Mouse (Mus musculus) cerebellum, adult 18-20 months (tissue): ENCODE results near the gene Chrna10.
A peak's percentile ranks its signal among the peaks of the same experiment; 100 is the strongest.

Source experiments
- DNase-seq, 2 experiments: peaks; one replicate each; pipeline ENCODE4 v3.0.0; 2021

The Chrna10 gene

GRCm38 (mm10) chr7:102116579-102117331, at the start of gene Chrna10:
Gene Chrna10 (minus strand): TSS chr7:102116828.
- DNase-seq = no peak

- no peak for DNase-seq
Observed at GRCm38 (mm10) chr7:102153691-102154090, 37.1 kb upstream of the Chrna10 start.

GRCm38 (mm10) chr7:102137898-102138297, 21.3 kb upstream of the Chrna10 start:
- DNase-seq = no peak

GRCm38 (mm10) chr7:102137464-102137863, 20.8 kb upstream of the Chrna10 start:
- peak; percentile 20 to 30 for DNase-seq

GRCm38 (mm10) chr7:102132395-102132794, 15.8 kb upstream of the Chrna10 start:
- no peak for DNase-seq

- no peak for DNase-seq
Observed at GRCm38 (mm10) chr7:102120326-102120725, 3.7 kb upstream of the Chrna10 start.

- no peak for DNase-seq
Observed at GRCm38 (mm10) chr7:102117382-102117781, 754 bp upstream of the Chrna10 start.

GRCm38 (mm10) chr7:102113151-102113729, 3.4 kb downstream of the Chrna10 start:
- no peak for DNase-seq

- DNase-seq = no peak
Observed at GRCm38 (mm10) chr7:102109746-102110145, 6.9 kb downstream of the Chrna10 start.

- no peak for DNase-seq
Observed at GRCm38 (mm10) chr7:102109171-102109570, 7.5 kb downstream of the Chrna10 start, which contains the start of gene Art5. Gene Art5 (minus strand): TSS chr7:102109489.

- DNase-seq = no peak
Observed at GRCm38 (mm10) chr7:102108206-102108605, 8.4 kb downstream of the Chrna10 start.

- no peak for DNase-seq
Observed at GRCm38 (mm10) chr7:102106700-102107141, 9.9 kb downstream of the Chrna10 start.

- peak; percentile 40 to 47 for DNase-seq
Observed at GRCm38 (mm10) chr7:102104126-102104525, 12.5 kb downstream of the Chrna10 start.

- no peak for DNase-seq
Observed at GRCm38 (mm10) chr7:102103555-102103954, 13.1 kb downstream of the Chrna10 start.

GRCm38 (mm10) chr7:102102696-102103095, 13.9 kb downstream of the Chrna10 start:
- DNase-seq = no peak

GRCm38 (mm10) chr7:102102241-102102640, 14.4 kb downstream of the Chrna10 start:
- no peak for DNase-seq

- no peak for DNase-seq
Observed at GRCm38 (mm10) chr7:102101487-102101886, 15.1 kb downstream of the Chrna10 start, which contains the start of gene Art1. Gene Art1 (plus strand): TSS chr7:102101743.

GRCm38 (mm10) chr7:102100868-102101267, 15.8 kb downstream of the Chrna10 start:
- no peak for DNase-seq

- DNase-seq = no peak
Observed at GRCm38 (mm10) chr7:102099760-102100661, 16.6 kb downstream of the Chrna10 start.

GRCm38 (mm10) chr7:102087336-102087735, 29.3 kb downstream of the Chrna10 start:
- DNase-seq = peak; percentile 29 to 34

GRCm38 (mm10) chr7:102084041-102084696, 32.5 kb downstream of the Chrna10 start:
- DNase-seq = no peak

- DNase-seq = no peak
Observed at GRCm38 (mm10) chr7:102082816-102083215, 33.8 kb downstream of the Chrna10 start, which contains the start of gene Trpc2. Gene Trpc2 (plus strand): TSS chr7:102083116.
